Mouse (Mus musculus): ENCODE measurements around the gene Shank2. TPM values are rescaled to one million over a fixed set of nuclear protein-coding genes. Genes with fewer than 3 reads are reported as not detected.

The Shank2 gene
- polyA plus RNA-seq, 1 experiment from 2014 or later = 3.3 TPM

- Histone ChIP-seq H3K36me3 (no peaks in the 10 kb centered on the region), H3K27ac (no peak overlapping the region), H3K9me3 (peaks cover 2% of the 10 kb centered on the region; the same call in 1 of the 2 replicates), H3K9ac (no peak overlapping the region), H3K4me1 (no peaks in the 10 kb centered on the region), H3K27me3 (replicated peaks) (no peaks in the 10 kb centered on the region), H3K4me2 (replicated peaks) (no peak overlapping the region), H3K4me3 (no peak overlapping the region)
- ATAC-seq (ENCODE audit: low FRiP score, low read depth) = no peak
- WGBS = 85% methylated on average over 1 of the region's 1 CpGs
Measured at GRCm38 (mm10) chr7:144119562-144119961, 117.8 kb downstream of the Shank2 start.

- ATAC-seq (ENCODE audit: low FRiP score, low read depth) = no peak
- H3K27me3 ChIP-seq (replicated peaks) = no peaks in the 10 kb centered on the region
- H3K4me3 ChIP-seq = no peak overlapping the region
- WGBS = 82% methylated on average over 22 of the region's 22 CpGs
- no peak overlapping the region for H3K9ac ChIP-seq
- H3K4me2 ChIP-seq (replicated peaks) = no peak overlapping the region
- no peaks in the 10 kb centered on the region for H3K9me3 ChIP-seq
- no peak overlapping the region for H3K27ac ChIP-seq
- H3K36me3 ChIP-seq = no peaks in the 10 kb centered on the region
- H3K4me1 ChIP-seq = no peaks in the 10 kb centered on the region
Measured at GRCm38 (mm10) chr7:144132699-144133387, 131.1 kb downstream of the Shank2 start.

- no peaks in the 10 kb centered on the region for H3K9me3 ChIP-seq
- H3K36me3 ChIP-seq = no peaks in the 10 kb centered on the region
- no peak for ATAC-seq (ENCODE audit: low FRiP score, low read depth)
- H3K4me2 ChIP-seq (replicated peaks) = no peak overlapping the region
- H3K9ac ChIP-seq = no peak overlapping the region
- H3K4me1 ChIP-seq = no peaks in the 10 kb centered on the region
- WGBS = 77% methylated on average over 9 of the region's 9 CpGs
- no peak overlapping the region for H3K27ac ChIP-seq
- H3K27me3 ChIP-seq (replicated peaks) = no peaks in the 10 kb centered on the region
- H3K4me3 ChIP-seq = no peak overlapping the region
Measured at GRCm38 (mm10) chr7:144133388-144133998, 131.8 kb downstream of the Shank2 start.

- Histone ChIP-seq H3K4me2 (replicated peaks) (no peak overlapping the region), H3K4me1 (peaks cover 5% of the 10 kb centered on the region; the same call in 1 of the 2 replicates), H3K27me3 (replicated peaks) (no peaks in the 10 kb centered on the region), H3K4me3 (no peak overlapping the region), H3K36me3 (no peaks in the 10 kb centered on the region), H3K9ac (no peak overlapping the region), H3K27ac (no peak overlapping the region), H3K9me3 (no peaks in the 10 kb centered on the region)
- no peak for ATAC-seq (ENCODE audit: low FRiP score, low read depth)
- 87% methylated on average over 11 of the region's 11 CpGs for WGBS
Measured at GRCm38 (mm10) chr7:144134699-144135098, 133.0 kb downstream of the Shank2 start.

GRCm38 (mm10) chr7:144137827-144138226 is 136.1 kb downstream of the Shank2 start:
- Histone ChIP-seq H3K4me3 (no peak overlapping the region), H3K4me1 (peaks cover 11% of the 10 kb centered on the region; the same call in 1 of the 2 replicates), H3K9ac (no peak overlapping the region), H3K9me3 (no peaks in the 10 kb centered on the region), H3K4me2 (replicated peaks) (no peak overlapping the region), H3K36me3 (no peaks in the 10 kb centered on the region), H3K27me3 (replicated peaks) (no peaks in the 10 kb centered on the region), H3K27ac (no peak overlapping the region)
- no peak for ATAC-seq (ENCODE audit: low FRiP score, low read depth)
- WGBS = 78% methylated on average over 2 of the region's 2 CpGs

GRCm38 (mm10) chr7:144138476-144138875 is 136.7 kb downstream of the Shank2 start:
- H3K4me3 ChIP-seq = no peak overlapping the region
- peaks cover 11% of the 10 kb centered on the region; the same call in 1 of the 2 replicates for H3K4me1 ChIP-seq
- WGBS = 79% methylated on average over 2 of the region's 2 CpGs
- H3K36me3 ChIP-seq = no peaks in the 10 kb centered on the region
- H3K4me2 ChIP-seq (replicated peaks) = no peak overlapping the region
- H3K27me3 ChIP-seq (replicated peaks) = no peaks in the 10 kb centered on the region
- H3K9ac ChIP-seq = no peak overlapping the region
- no peak for ATAC-seq (ENCODE audit: low FRiP score, low read depth)
- H3K27ac ChIP-seq = no peak overlapping the region
- no peaks in the 10 kb centered on the region for H3K9me3 ChIP-seq

- no peaks in the 10 kb centered on the region for H3K36me3 ChIP-seq
Measured at GRCm38 (mm10) chr7:144139691-144140090, 138.0 kb downstream of the Shank2 start.

GRCm38 (mm10) chr7:144140470-144140869 is 138.7 kb downstream of the Shank2 start:
- 63% methylated on average over 3 of the region's 3 CpGs for WGBS
- Histone ChIP-seq H3K9me3 (no peaks in the 10 kb centered on the region), H3K4me2 (replicated peaks) (no peak overlapping the region), H3K4me1 (peaks cover 11% of the 10 kb centered on the region; the same call in 1 of the 2 replicates), H3K9ac (no peak overlapping the region), H3K27ac (no peak overlapping the region), H3K36me3 (no peaks in the 10 kb centered on the region), H3K4me3 (no peak overlapping the region), H3K27me3 (replicated peaks) (no peaks in the 10 kb centered on the region)
- no peak for ATAC-seq (ENCODE audit: low FRiP score, low read depth)

More at GRCm38 (mm10) chr7:144139691-144140090, 138.0 kb downstream of the Shank2 start:
- Histone ChIP-seq H3K27me3 (replicated peaks) (no peaks in the 10 kb centered on the region), H3K9ac (no peak overlapping the region), H3K9me3 (no peaks in the 10 kb centered on the region), H3K4me1 (peaks cover 11% of the 10 kb centered on the region; the same call in 1 of the 2 replicates), H3K27ac (no peak overlapping the region), H3K4me2 (replicated peaks) (no peak overlapping the region), H3K4me3 (no peak overlapping the region)
- no peak for ATAC-seq (ENCODE audit: low FRiP score, low read depth)
- WGBS = 80% methylated on average over 2 of the region's 2 CpGs

- H3K9ac ChIP-seq = no peak overlapping the region
- no peak overlapping the region for H3K27ac ChIP-seq
- no peaks in the 10 kb centered on the region for H3K36me3 ChIP-seq
- no peaks in the 10 kb centered on the region for H3K27me3 ChIP-seq (replicated peaks)
- no peak for ATAC-seq (ENCODE audit: low FRiP score, low read depth)
- WGBS = 83% methylated on average over 4 of the region's 4 CpGs
- no peak overlapping the region for H3K4me2 ChIP-seq (replicated peaks)
- H3K4me1 ChIP-seq = peaks cover 11% of the 10 kb centered on the region; the same call in 1 of the 2 replicates
- no peak overlapping the region for H3K4me3 ChIP-seq
- H3K9me3 ChIP-seq = no peaks in the 10 kb centered on the region
Measured at GRCm38 (mm10) chr7:144142036-144142435, 140.3 kb downstream of the Shank2 start.

- 40% methylated on average over 2 of the region's 2 CpGs for WGBS
- Histone ChIP-seq H3K9ac (no peak overlapping the region), H3K27me3 (replicated peaks) (no peaks in the 10 kb centered on the region), H3K27ac (no peak overlapping the region), H3K9me3 (no peaks in the 10 kb centered on the region), H3K4me2 (replicated peaks) (no peak overlapping the region), H3K36me3 (no peaks in the 10 kb centered on the region), H3K4me1 (peaks cover 11% of the 10 kb centered on the region; the same call in 1 of the 2 replicates), H3K4me3 (no peak overlapping the region)
- ATAC-seq (ENCODE audit: low FRiP score, low read depth) = no peak
Measured at GRCm38 (mm10) chr7:144143941-144144340, 142.2 kb downstream of the Shank2 start.

- 78% methylated on average over 4 of the region's 4 CpGs for WGBS
- ATAC-seq (ENCODE audit: low FRiP score, low read depth) = no peak
- H3K36me3 ChIP-seq = no peaks in the 10 kb centered on the region
- H3K4me3 ChIP-seq = no peak overlapping the region
- H3K27me3 ChIP-seq (replicated peaks) = no peaks in the 10 kb centered on the region
- no peak overlapping the region for H3K4me2 ChIP-seq (replicated peaks)
- H3K27ac ChIP-seq = no peak overlapping the region
- no peak overlapping the region for H3K9ac ChIP-seq
- no peaks in the 10 kb centered on the region for H3K9me3 ChIP-seq
- no peaks in the 10 kb centered on the region for H3K4me1 ChIP-seq
Measured at GRCm38 (mm10) chr7:144148111-144148510, 146.4 kb downstream of the Shank2 start.

GRCm38 (mm10) chr7:144153124-144153523 is 151.4 kb downstream of the Shank2 start:
- Histone ChIP-seq H3K36me3 (no peaks in the 10 kb centered on the region), H3K4me2 (replicated peaks) (no peak overlapping the region), H3K4me3 (no peak overlapping the region), H3K27me3 (replicated peaks) (no peaks in the 10 kb centered on the region), H3K9ac (no peak overlapping the region), H3K9me3 (no peaks in the 10 kb centered on the region), H3K4me1 (peaks cover 7% of the 10 kb centered on the region), H3K27ac (no peak overlapping the region)
- 88% methylated on average over 4 of the region's 4 CpGs for WGBS
- ATAC-seq (ENCODE audit: low FRiP score, low read depth) = no peak
